Mouse (Mus musculus): Measurements from ENCODE around the gene Tmem164. TPM values are rescaled to one million over a fixed set of nuclear protein-coding genes. Genes with fewer than 3 reads are reported as not detected.
A peak's percentile ranks its signal among the peaks of the same experiment; 100 is the strongest.

The Tmem164 gene
- polyA plus RNA-seq, 1 experiment from 2014 or later, result 11.0 TPM

- Histone ChIP-seq H3K27ac (ENCODE audit: low read depth, low read length) (no peak overlapping the region), H3K9me3 (replicated peaks; ENCODE audit: control insufficient read depth, low read length) (no peaks in the 10 kb centered on the region), H3K4me3 (ENCODE audit: low read depth, low read length) (no peak overlapping the region), H3K36me3 (ENCODE audit: control insufficient read depth, insufficient read depth, low read length) (no peaks in the 10 kb centered on the region), H3K27me3 (replicated peaks; ENCODE audit: control insufficient read depth, insufficient read depth, low read length) (no peaks in the 10 kb centered on the region), H3K9ac (ENCODE audit: low read length) (no peak overlapping the region), H3K4me1 (ENCODE audit: control insufficient read depth, insufficient read depth, low read length) (no peaks in the 10 kb centered on the region), H3K4me2 (ENCODE audit: low read length) (no peak overlapping the region)
- ATAC-seq (no peak), DNase-seq (ENCODE audit: low spot score) (no peak)
- WGBS, result 86% methylated on average over 7 of the region's 7 CpGs
These were observed 17.0 kb downstream of the Tmem164 start for GRCm38 (mm10) chrX:142698212-142698611.

DNA sequence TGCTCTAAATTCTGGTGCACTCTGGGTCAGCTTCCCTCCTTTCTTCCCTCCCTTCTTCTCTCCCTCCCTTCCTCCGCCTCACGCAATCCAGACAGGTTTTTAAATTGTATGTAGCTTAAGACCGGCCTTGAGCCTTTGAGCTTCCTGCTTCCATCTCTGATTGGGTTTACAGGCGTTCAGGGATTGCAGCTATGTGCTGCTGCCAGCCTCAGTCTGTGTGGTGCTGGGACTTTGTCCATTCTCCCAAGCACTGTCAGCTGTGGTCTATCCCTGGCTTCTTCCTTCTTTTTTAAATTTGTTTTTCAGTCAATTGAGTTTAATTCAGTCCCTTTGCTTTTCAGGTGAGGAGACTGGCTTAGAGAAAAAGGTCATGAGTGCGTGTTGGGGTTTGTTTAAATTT is 20.9 kb downstream of the Tmem164 start:
- H3K9me3 ChIP-seq (replicated peaks; ENCODE audit: control insufficient read depth, low read length), result no peaks in the 10 kb centered on the region
- ATAC-seq (no peak), DNase-seq (ENCODE audit: low spot score) (no peak)
- H3K9ac ChIP-seq (ENCODE audit: low read length), result no peak overlapping the region
- WGBS, result 81% methylated on average over 5 of the region's 5 CpGs
- H3K27ac ChIP-seq (ENCODE audit: low read depth, low read length), result no peak overlapping the region
- H3K27me3 ChIP-seq (replicated peaks; ENCODE audit: control insufficient read depth, insufficient read depth, low read length), result no peaks in the 10 kb centered on the region
- no peaks in the 10 kb centered on the region for H3K4me1 ChIP-seq (ENCODE audit: control insufficient read depth, insufficient read depth, low read length)
- no peak overlapping the region for H3K4me2 ChIP-seq (ENCODE audit: low read length)
- no peaks in the 10 kb centered on the region for H3K36me3 ChIP-seq (ENCODE audit: control insufficient read depth, insufficient read depth, low read length)
- no peak overlapping the region for H3K4me3 ChIP-seq (ENCODE audit: low read depth, low read length)

GRCm38 (mm10) chrX:142702566-142702965 is 21.4 kb downstream of the Tmem164 start:
- H3K27ac ChIP-seq (ENCODE audit: low read depth, low read length), result no peak overlapping the region
- 46% methylated on average over 3 of the region's 3 CpGs for WGBS
- no peak overlapping the region for H3K4me3 ChIP-seq (ENCODE audit: low read depth, low read length)
- no peaks in the 10 kb centered on the region for H3K9me3 ChIP-seq (replicated peaks; ENCODE audit: control insufficient read depth, low read length)
- DNase-seq (ENCODE audit: low spot score) (peak; percentile 29), ATAC-seq (no peak)
- no peaks in the 10 kb centered on the region for H3K27me3 ChIP-seq (replicated peaks; ENCODE audit: control insufficient read depth, insufficient read depth, low read length)
- no peak overlapping the region for H3K9ac ChIP-seq (ENCODE audit: low read length)
- H3K4me2 ChIP-seq (ENCODE audit: low read length), result no peak overlapping the region
- no peaks in the 10 kb centered on the region for H3K36me3 ChIP-seq (ENCODE audit: control insufficient read depth, insufficient read depth, low read length)
- no peaks in the 10 kb centered on the region for H3K4me1 ChIP-seq (ENCODE audit: control insufficient read depth, insufficient read depth, low read length)

DNA sequence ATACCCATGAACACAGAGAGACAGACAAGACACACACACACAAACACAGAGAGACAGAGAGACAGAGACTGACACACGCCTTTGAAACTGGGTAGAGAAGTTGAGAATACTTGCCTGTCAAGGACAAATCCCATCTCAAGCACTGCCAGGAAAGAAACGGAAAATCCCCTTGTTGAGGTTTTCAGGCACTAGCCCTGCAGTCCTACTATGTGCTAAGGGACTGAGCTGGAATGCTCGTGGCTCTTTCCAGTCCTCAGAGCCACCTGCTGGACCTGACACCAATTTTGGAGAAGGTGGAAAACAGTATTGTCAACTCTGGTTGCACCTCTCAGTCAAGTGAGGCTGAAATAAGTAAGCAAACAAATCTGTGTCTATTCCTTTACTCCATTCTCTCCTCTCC is 22.7 kb downstream of the Tmem164 start:
- Histone ChIP-seq H3K36me3 (ENCODE audit: control insufficient read depth, insufficient read depth, low read length) (no peaks in the 10 kb centered on the region), H3K4me1 (ENCODE audit: control insufficient read depth, insufficient read depth, low read length) (no peaks in the 10 kb centered on the region), H3K9ac (ENCODE audit: low read length) (no peak overlapping the region), H3K27ac (ENCODE audit: low read depth, low read length) (no peak overlapping the region), H3K9me3 (replicated peaks; ENCODE audit: control insufficient read depth, low read length) (no peaks in the 10 kb centered on the region), H3K4me3 (ENCODE audit: low read depth, low read length) (no peak overlapping the region), H3K4me2 (ENCODE audit: low read length) (no peak overlapping the region), H3K27me3 (replicated peaks; ENCODE audit: control insufficient read depth, insufficient read depth, low read length) (no peaks in the 10 kb centered on the region)
- ATAC-seq (no peak), DNase-seq (ENCODE audit: low spot score) (no peak)
- 71% methylated on average over 3 of the region's 3 CpGs for WGBS

GRCm38 (mm10) chrX:142708257-142708656 is 27.1 kb downstream of the Tmem164 start:
- Histone ChIP-seq H3K9ac (ENCODE audit: low read length) (no peak overlapping the region), H3K4me2 (ENCODE audit: low read length) (no peak overlapping the region), H3K27ac (ENCODE audit: low read depth, low read length) (no peak overlapping the region), H3K9me3 (replicated peaks; ENCODE audit: control insufficient read depth, low read length) (no peaks in the 10 kb centered on the region), H3K4me3 (ENCODE audit: low read depth, low read length) (no peak overlapping the region), H3K27me3 (replicated peaks; ENCODE audit: control insufficient read depth, insufficient read depth, low read length) (no peaks in the 10 kb centered on the region), H3K36me3 (ENCODE audit: control insufficient read depth, insufficient read depth, low read length) (no peaks in the 10 kb centered on the region), H3K4me1 (ENCODE audit: control insufficient read depth, insufficient read depth, low read length) (no peaks in the 10 kb centered on the region)
- DNase-seq (ENCODE audit: low spot score) (no peak), ATAC-seq (no peak)

DNA sequence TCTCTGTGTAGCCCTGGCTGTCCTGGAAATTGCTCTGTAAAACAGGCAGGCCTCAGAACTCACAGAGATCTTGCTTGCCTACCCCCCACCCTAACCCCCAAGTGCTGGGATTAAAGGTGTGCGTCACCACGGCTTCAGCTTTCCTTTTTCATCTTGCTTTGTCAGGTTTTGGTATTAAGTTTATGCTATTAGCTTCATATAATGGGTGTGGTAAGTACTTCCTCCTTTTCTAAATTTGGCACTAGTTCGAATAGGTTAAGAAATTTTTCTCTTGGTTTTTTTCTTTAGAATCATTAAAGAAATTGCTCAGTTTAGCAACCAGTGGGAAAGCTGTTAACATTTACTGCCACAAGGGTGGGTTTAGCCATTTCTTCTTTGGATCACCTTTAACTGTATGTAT is 34.8 kb downstream of the Tmem164 start:
- no peaks in the 10 kb centered on the region for H3K27me3 ChIP-seq (replicated peaks; ENCODE audit: control insufficient read depth, insufficient read depth, low read length)
- no peak overlapping the region for H3K4me3 ChIP-seq (ENCODE audit: low read depth, low read length)
- H3K36me3 ChIP-seq (ENCODE audit: control insufficient read depth, insufficient read depth, low read length), result no peaks in the 10 kb centered on the region
- H3K9ac ChIP-seq (ENCODE audit: low read length), result no peak overlapping the region
- ATAC-seq (no peak), DNase-seq (ENCODE audit: low spot score) (no peak)
- no peaks in the 10 kb centered on the region for H3K9me3 ChIP-seq (replicated peaks; ENCODE audit: control insufficient read depth, low read length)
- no peaks in the 10 kb centered on the region for H3K4me1 ChIP-seq (ENCODE audit: control insufficient read depth, insufficient read depth, low read length)
- H3K4me2 ChIP-seq (ENCODE audit: low read length), result no peak overlapping the region
- H3K27ac ChIP-seq (ENCODE audit: low read depth, low read length), result no peak overlapping the region
- WGBS, result 94% methylated on average over 3 of the region's 3 CpGs

- H3K4me3 ChIP-seq (ENCODE audit: low read depth, low read length), result no peak overlapping the region
- no peaks in the 10 kb centered on the region for H3K27me3 ChIP-seq (replicated peaks; ENCODE audit: control insufficient read depth, insufficient read depth, low read length)
- H3K4me2 ChIP-seq (ENCODE audit: low read length), result no peak overlapping the region
- H3K9ac ChIP-seq (ENCODE audit: low read length), result no peak overlapping the region
- H3K27ac ChIP-seq (ENCODE audit: low read depth, low read length), result no peak overlapping the region
- WGBS, result 82% methylated on average over 9 of the region's 9 CpGs
- H3K36me3 ChIP-seq (ENCODE audit: control insufficient read depth, insufficient read depth, low read length), result no peaks in the 10 kb centered on the region
- no peaks in the 10 kb centered on the region for H3K4me1 ChIP-seq (ENCODE audit: control insufficient read depth, insufficient read depth, low read length)
- DNase-seq (ENCODE audit: low spot score) (peak; percentile 34), ATAC-seq (no peak)
- H3K9me3 ChIP-seq (replicated peaks; ENCODE audit: control insufficient read depth, low read length), result no peaks in the 10 kb centered on the region
These were observed 36.8 kb downstream of the Tmem164 start for GRCm38 (mm10) chrX:142717958-142718478.

- Histone ChIP-seq H3K4me1 (ENCODE audit: control insufficient read depth, insufficient read depth, low read length) (no peaks in the 10 kb centered on the region), H3K4me3 (ENCODE audit: low read depth, low read length) (no peak overlapping the region), H3K9me3 (replicated peaks; ENCODE audit: control insufficient read depth, low read length) (no peaks in the 10 kb centered on the region), H3K36me3 (ENCODE audit: control insufficient read depth, insufficient read depth, low read length) (no peaks in the 10 kb centered on the region), H3K27me3 (replicated peaks; ENCODE audit: control insufficient read depth, insufficient read depth, low read length) (no peaks in the 10 kb centered on the region), H3K27ac (ENCODE audit: low read depth, low read length) (no peak overlapping the region), H3K4me2 (ENCODE audit: low read length) (no peak overlapping the region), H3K9ac (ENCODE audit: low read length) (no peak overlapping the region)
- DNase-seq (ENCODE audit: low spot score) (no peak), ATAC-seq (no peak)
- 86% methylated on average over 4 of the region's 4 CpGs for WGBS
These were observed 37.6 kb downstream of the Tmem164 start for GRCm38 (mm10) chrX:142718759-142719158.

GRCm38 (mm10) chrX:142721897-142722296 is 40.7 kb downstream of the Tmem164 start:
- no peak for ATAC-seq
- no peaks in the 10 kb centered on the region for H3K36me3 ChIP-seq (ENCODE audit: control insufficient read depth, insufficient read depth, low read length)
- H3K4me1 ChIP-seq (ENCODE audit: control insufficient read depth, insufficient read depth, low read length), result peaks cover 5% of the 10 kb centered on the region
- no peaks in the 10 kb centered on the region for H3K9me3 ChIP-seq (replicated peaks; ENCODE audit: control insufficient read depth, low read length)
- no peak overlapping the region for H3K4me2 ChIP-seq (ENCODE audit: low read length)
- H3K4me3 ChIP-seq (ENCODE audit: low read depth, low read length), result no peak overlapping the region
- H3K27ac ChIP-seq (ENCODE audit: low read depth, low read length), result no peak overlapping the region
- WGBS, result 90% methylated on average over 3 of the region's 3 CpGs
- no peak overlapping the region for H3K9ac ChIP-seq (ENCODE audit: low read length)
- H3K27me3 ChIP-seq (replicated peaks; ENCODE audit: control insufficient read depth, insufficient read depth, low read length), result no peaks in the 10 kb centered on the region
- DNase-seq (ENCODE audit: low spot score), result no peak

Data from forebrain, embryonic 14.5 days (tissue).